Mouse (Mus musculus) kidney, embryonic 15.5 days (tissue): ENCODE results near the gene Fbxl2. TPM values are rescaled to one million over a fixed set of nuclear protein-coding genes. Genes with fewer than 3 reads are reported as not detected.
"Not testable (repeated sequence)": the region's sequence is repeated elsewhere in the genome, so short reads cannot be mapped to it uniquely, and the experiment has no call there.

Experiments
- ATAC-seq: fragments of 200-750 bp; cut with Nextera tagmentation; replicated peaks from 2 replicates; pipeline ENCODE4 v1.8.0; 2017; ENCODE audit warnings: moderate TSS enrichment; ENCODE audit not compliant: low FRiP score
- H3K27ac ChIP-seq: fragments of 300-500 bp; sonication (generic); 2 replicates; pipeline ENCODE4 v1.5.1; 2015; ENCODE audit warnings: mild to moderate bottlenecking, inconsistent platforms
- H3K27me3 ChIP-seq: fragments of 300-500 bp; sonication (generic); 2 replicates; pipeline ENCODE4 v1.6.1; 2015; ENCODE audit warnings: inconsistent platforms
- H3K36me3 ChIP-seq: fragments of 300-500 bp; sonication (generic); 2 replicates; pipeline ENCODE4 v1.6.1; 2015; ENCODE audit warnings: inconsistent platforms
- H3K4me1 ChIP-seq: fragments of 300-500 bp; sonication (generic); 2 replicates; pipeline ENCODE4 v1.6.1; 2015; ENCODE audit warnings: inconsistent platforms
- H3K4me2 ChIP-seq: fragments of 300-500 bp; sonication (generic); 2 replicates; pipeline ENCODE4 v1.6.1; 2015; ENCODE audit warnings: moderate library complexity, mild to moderate bottlenecking, inconsistent platforms
- H3K4me3 ChIP-seq: fragments of 300-500 bp; sonication (generic); replicated peaks from 2 replicates; pipeline ENCODE4 v1.5.1; 2015; ENCODE audit warnings: mild to moderate bottlenecking, inconsistent platforms
- H3K9ac ChIP-seq: fragments of 300-500 bp; sonication (generic); 2 replicates; pipeline ENCODE4 v1.6.1; 2015; ENCODE audit warnings: mild to moderate bottlenecking, inconsistent platforms
- H3K9me3 ChIP-seq: fragments of 300-500 bp; sonication (generic); replicated peaks from 2 replicates; pipeline ENCODE4 v1.6.1; 2016; ENCODE audit warnings: inconsistent platforms
- WGBS: fragments of 180-500 bp; shearing (Covaris S2); methylation state at CpG from one replicate; pipeline ENCODE4 v1.1.7; 2015; ENCODE audit warnings: mixed read lengths; 5-methylcytosine and 5-hydroxymethylcytosine counted together
- polyA plus RNA-seq: library from polyadenylated mRNA; unstranded; fragments of >200 nt; fragmentation: Nextera tagmentation; extraction: Ambion mirVana; gene quantifications from 2 replicates; pipeline ENCODE4 v1.2.1, GENCODE M21; 2015

Fbxl2 gene
- polyA plus RNA-seq, result 3.1 and 5.0 TPM in 2 replicates

GRCm38 (mm10) chr9:114046028-114046427 is at the start of gene Fbxl2:
Gene Fbxl2 (minus strand): TSS chr9:114046191.
- Histone ChIP-seq H3K9me3 (no peaks in the 10 kb centered on the region), H3K4me1 (0 out of 2 replicates have a peak, but pooled peaks cover 11% of the 10 kb centered on the region), H3K27me3 (no peaks in the 10 kb centered on the region), H3K4me2 (no peak within 1 kb of the TSS), H3K4me3 (no peak within 1 kb of the TSS), H3K27ac (no peak within 1 kb of the TSS), H3K36me3 (no peaks in the 10 kb centered on the region), H3K9ac (no peak within 1 kb of the TSS)
- 83% methylated on average over 10 of the region's 10 CpGs for WGBS
- no peak for ATAC-seq

DNA sequence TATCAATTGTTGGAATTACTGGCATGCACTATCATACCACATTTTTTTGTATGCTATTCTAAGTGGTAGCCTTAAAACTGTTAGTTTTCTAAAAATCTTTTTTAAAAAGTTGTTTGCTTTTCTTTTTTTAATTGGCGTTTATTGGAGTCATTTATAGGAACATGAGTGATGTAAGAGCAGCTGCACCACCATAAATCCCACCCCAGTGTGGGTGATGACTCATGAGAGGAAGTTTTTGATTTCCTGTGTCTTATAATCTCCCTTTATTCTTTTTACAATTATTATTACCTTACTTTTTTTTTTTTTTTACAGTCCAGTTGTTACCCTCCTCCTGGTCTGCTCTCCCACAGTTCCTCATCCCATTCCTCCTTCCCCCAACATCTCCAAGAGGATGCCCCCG is 48.9 kb upstream of the Fbxl2 start:
- Histone ChIP-seq H3K9me3 (no peaks in the 10 kb centered on the region), H3K27ac (no peak overlapping the region), H3K4me1 (no peaks in the 10 kb centered on the region), H3K27me3 (no peaks in the 10 kb centered on the region), H3K4me3 (no peak overlapping the region), H3K9ac (no peak overlapping the region), H3K36me3 (no peaks in the 10 kb centered on the region), H3K4me2 (no peak overlapping the region)
- WGBS, result 81% methylated on average over 2 of the region's 2 CpGs
- no peak for ATAC-seq

- ATAC-seq, result 0 out of 2 replicates have a peak, but pooled peaks have one; percentile 64
- WGBS, result 18% methylated on average over 9 of the region's 9 CpGs
- H3K9me3 ChIP-seq, H3K27me3 ChIP-seq, H3K27ac ChIP-seq, H3K36me3 ChIP-seq, H3K4me1 ChIP-seq, H3K4me3 ChIP-seq, H3K9ac ChIP-seq, H3K4me2 ChIP-seq: not testable (repeated sequence)
These were observed 46.2 kb upstream of the Fbxl2 start for GRCm38 (mm10) chr9:114092188-114092587.

DNA sequence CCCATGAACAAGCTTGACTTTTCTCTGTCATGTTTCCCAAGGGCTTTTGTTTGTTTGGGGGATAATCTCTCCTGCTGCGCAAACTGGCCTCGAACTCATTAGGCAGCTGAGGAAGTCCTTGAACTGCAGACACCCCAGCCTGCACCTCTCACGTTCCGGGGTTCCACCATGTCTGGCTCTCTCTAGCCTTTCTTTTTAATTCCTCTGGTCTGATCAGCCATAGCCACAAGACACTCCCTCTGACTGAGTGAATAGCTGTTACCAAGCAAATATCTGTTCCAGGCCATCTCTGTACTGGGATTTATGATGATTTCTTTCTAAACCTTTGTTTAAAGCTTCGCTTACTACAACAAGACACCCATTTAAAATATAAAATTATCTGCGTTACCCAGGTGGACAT is 42.9 kb upstream of the Fbxl2 start:
- H3K27ac ChIP-seq, H3K9ac ChIP-seq, H3K27me3 ChIP-seq, H3K4me2 ChIP-seq, H3K36me3 ChIP-seq, ATAC-seq, H3K4me1 ChIP-seq, H3K4me3 ChIP-seq, H3K9me3 ChIP-seq: not testable (repeated sequence)
- 92% methylated on average over 6 of the region's 6 CpGs for WGBS

DNA sequence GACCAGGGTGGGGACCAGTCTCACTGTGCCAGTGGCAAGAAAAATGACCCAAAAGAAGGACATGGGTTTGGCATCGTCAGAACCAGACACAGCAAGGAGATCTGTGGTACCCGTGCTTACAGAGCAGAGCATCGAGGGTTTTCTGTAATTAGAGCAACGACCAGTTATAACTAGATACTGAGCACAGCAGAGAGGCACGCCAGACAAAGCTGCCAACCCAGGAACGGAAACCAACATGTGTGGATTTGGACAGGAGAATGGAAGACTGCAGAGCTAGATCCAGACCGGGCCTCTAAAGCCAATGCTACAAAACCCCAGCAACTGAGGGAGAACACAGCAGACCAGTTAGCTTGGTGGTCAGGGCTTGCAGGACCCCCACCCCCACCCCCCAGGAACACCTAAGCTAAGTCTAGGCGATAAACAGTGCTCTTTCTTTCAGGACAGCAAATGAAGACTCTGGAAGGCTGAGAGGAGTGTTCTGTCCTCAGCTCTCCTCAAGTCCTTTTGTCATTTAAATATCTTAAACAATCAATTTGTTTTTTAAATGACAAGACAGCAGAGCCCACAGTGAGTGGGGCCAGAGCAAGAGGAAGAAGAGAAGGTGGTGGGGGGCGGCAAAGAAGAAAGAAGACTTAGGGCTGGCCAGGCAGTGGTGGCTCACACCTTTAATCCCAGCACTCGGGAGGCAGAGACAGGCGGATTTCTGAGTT is 41.3 kb upstream of the Fbxl2 start:
- no peak overlapping the region for H3K27ac ChIP-seq
- no peaks in the 10 kb centered on the region for H3K9me3 ChIP-seq
- H3K27me3 ChIP-seq, result 0 out of 2 replicates have a peak, but pooled peaks cover 3% of the 10 kb centered on the region
- no peaks in the 10 kb centered on the region for H3K36me3 ChIP-seq
- ATAC-seq, result no peak
- no peak overlapping the region for H3K4me2 ChIP-seq
- no peak overlapping the region for H3K9ac ChIP-seq
- 72% methylated on average over 11 of the region's 11 CpGs for WGBS
- H3K4me1 ChIP-seq, result no peaks in the 10 kb centered on the region
- no peak overlapping the region for H3K4me3 ChIP-seq

- WGBS, result 82% methylated on average over 3 of the region's 3 CpGs
- 0 out of 2 replicates have a peak, but pooled peaks cover 3% of the 10 kb centered on the region for H3K27me3 ChIP-seq
- no peaks in the 10 kb centered on the region for H3K9me3 ChIP-seq
- no peaks in the 10 kb centered on the region for H3K36me3 ChIP-seq
- no peaks in the 10 kb centered on the region for H3K4me1 ChIP-seq
- H3K9ac ChIP-seq, result no peak overlapping the region
- H3K4me2 ChIP-seq, result no peak overlapping the region
- H3K4me3 ChIP-seq, result no peak overlapping the region
- ATAC-seq, result no peak
- no peak overlapping the region for H3K27ac ChIP-seq
These were observed 40.4 kb upstream of the Fbxl2 start for GRCm38 (mm10) chr9:114086422-114086821.

DNA sequence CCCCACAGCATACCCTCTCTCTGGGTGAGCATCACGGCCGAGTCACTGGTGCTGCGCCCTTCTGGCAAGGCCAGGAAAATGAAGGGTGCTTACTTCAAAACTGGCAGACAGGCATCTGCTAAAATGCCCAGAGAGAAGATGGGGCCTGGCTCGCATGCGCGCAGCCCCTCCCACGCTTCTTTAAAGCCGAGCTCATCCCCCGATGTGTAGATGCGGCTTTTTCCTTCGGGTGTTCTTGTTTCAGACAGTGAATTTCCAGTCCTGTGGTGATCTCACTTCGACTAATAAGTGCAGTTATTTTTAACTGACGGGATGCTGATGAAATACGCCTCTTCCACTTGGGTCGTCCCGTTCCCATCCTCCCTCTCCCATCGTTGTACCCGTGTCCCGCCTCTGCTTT is 27.7 kb upstream of the Fbxl2 start:
- no peak overlapping the region for H3K27ac ChIP-seq
- no peaks in the 10 kb centered on the region for H3K36me3 ChIP-seq
- ATAC-seq, result no peak
- H3K4me1 ChIP-seq, result no peaks in the 10 kb centered on the region
- no peak overlapping the region for H3K4me2 ChIP-seq
- no peaks in the 10 kb centered on the region for H3K27me3 ChIP-seq
- no peak overlapping the region for H3K9ac ChIP-seq
- H3K9me3 ChIP-seq, result no peaks in the 10 kb centered on the region
- WGBS, result 87% methylated on average over 19 of the region's 19 CpGs
- H3K4me3 ChIP-seq, result no peak overlapping the region

DNA sequence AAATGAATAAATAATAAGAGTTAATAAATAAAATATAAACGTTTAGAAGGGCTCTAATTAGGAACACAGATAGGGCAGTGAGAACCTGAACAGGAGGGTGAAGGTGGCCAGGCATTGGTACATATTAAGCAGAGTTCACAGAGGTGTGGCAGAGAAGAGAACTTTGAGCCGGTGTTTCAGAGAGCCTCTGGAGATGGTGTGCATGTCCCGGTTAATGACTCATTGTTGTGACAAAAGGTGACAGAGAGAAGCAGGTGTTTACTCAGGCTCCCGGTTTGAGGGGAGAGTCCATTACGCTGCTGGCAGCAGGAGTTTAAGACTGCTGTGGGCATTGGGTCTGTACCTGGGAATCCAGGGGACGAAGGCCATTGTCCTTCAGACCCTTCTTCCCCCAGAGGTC is 23.4 kb upstream of the Fbxl2 start:
- no peak overlapping the region for H3K4me3 ChIP-seq
- H3K9ac ChIP-seq, result no peak overlapping the region
- WGBS, result 54% methylated on average over 6 of the region's 6 CpGs
- H3K9me3 ChIP-seq, result no peaks in the 10 kb centered on the region
- no peaks in the 10 kb centered on the region for H3K27me3 ChIP-seq
- no peaks in the 10 kb centered on the region for H3K36me3 ChIP-seq
- H3K4me1 ChIP-seq, result no peaks in the 10 kb centered on the region
- peak; percentile 67; the same call in 1 of the 2 replicates for ATAC-seq
- H3K4me2 ChIP-seq, result no peak overlapping the region
- H3K27ac ChIP-seq, result no peak overlapping the region

- H3K4me1 ChIP-seq, result no peaks in the 10 kb centered on the region
- WGBS, result 57% methylated on average over 12 of the region's 12 CpGs
- no peak for ATAC-seq
- H3K9me3 ChIP-seq, result no peaks in the 10 kb centered on the region
- no peak overlapping the region for H3K9ac ChIP-seq
- H3K36me3 ChIP-seq, result no peaks in the 10 kb centered on the region
- H3K27me3 ChIP-seq, result no peaks in the 10 kb centered on the region
- H3K27ac ChIP-seq, result no peak overlapping the region
- H3K4me3 ChIP-seq, result no peak overlapping the region
- H3K4me2 ChIP-seq, result no peak overlapping the region
These were observed 22.6 kb upstream of the Fbxl2 start for GRCm38 (mm10) chr9:114068494-114069053.

- ATAC-seq, result peak; percentile 84
- Histone ChIP-seq H3K4me3 (peak within 1 kb of the TSS; percentile 49), H3K4me1 (peaks cover 9% of the 10 kb centered on the region), H3K9ac (peak within 1 kb of the TSS; percentile 27), H3K36me3 (no peaks in the 10 kb centered on the region), H3K4me2 (peak within 1 kb of the TSS; percentile 79), H3K9me3 (no peaks in the 10 kb centered on the region), H3K27me3 (peaks cover 43% of the 10 kb centered on the region), H3K27ac (no peak within 1 kb of the TSS)
- WGBS, result under 1% methylated on average over 60 of the region's 60 CpGs
These were observed 11.3 kb upstream of the Fbxl2 start, which contains the start of gene Susd5 for GRCm38 (mm10) chr9:114057090-114057796. Gene Susd5 (plus strand): TSS chr9:114057140.

- no peak for ATAC-seq
- Histone ChIP-seq H3K27me3 (peaks cover 30% of the 10 kb centered on the region), H3K27ac (no peak overlapping the region), H3K4me2 (no peak overlapping the region), H3K4me1 (peaks cover 14% of the 10 kb centered on the region), H3K9me3 (no peaks in the 10 kb centered on the region), H3K36me3 (no peaks in the 10 kb centered on the region), H3K4me3 (no peak overlapping the region), H3K9ac (no peak overlapping the region)
- WGBS, result 71% methylated on average over 6 of the region's 6 CpGs
These were observed 6.9 kb upstream of the Fbxl2 start for GRCm38 (mm10) chr9:114052866-114053265.

DNA sequence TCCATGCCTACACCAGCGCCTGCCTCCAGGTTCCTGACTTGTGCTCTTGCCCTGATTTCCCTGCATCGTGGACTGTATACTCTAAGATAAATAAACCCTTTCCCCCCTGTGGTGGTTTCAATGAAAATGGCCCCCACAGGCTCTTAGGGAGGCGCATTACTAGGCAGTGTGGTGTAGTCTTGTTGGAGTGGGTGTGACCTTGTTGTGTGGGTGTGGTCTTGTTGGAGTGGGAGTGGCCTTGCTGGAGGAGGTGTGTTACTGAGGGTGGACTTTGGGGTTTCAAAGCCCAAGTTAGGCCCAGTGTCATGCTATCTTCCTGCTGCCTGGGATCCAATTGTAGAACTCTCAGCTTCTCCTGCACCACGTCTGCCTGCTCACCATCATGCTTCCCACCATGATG is 6.0 kb upstream of the Fbxl2 start:
- Histone ChIP-seq H3K27ac (no peak overlapping the region), H3K9ac (no peak overlapping the region), H3K4me2 (no peak overlapping the region), H3K9me3 (no peaks in the 10 kb centered on the region), H3K4me1 (peaks cover 5% of the 10 kb centered on the region; the same call in 1 of the 2 replicates), H3K27me3 (peaks cover 21% of the 10 kb centered on the region), H3K4me3 (no peak overlapping the region), H3K36me3 (no peaks in the 10 kb centered on the region)
- ATAC-seq, result peak; percentile 26; the same call in 1 of the 2 replicates
- 78% methylated on average over 4 of the region's 4 CpGs for WGBS
